Mouse (Mus musculus): ENCODE measurements around the gene Gadl1. TPM values are rescaled to one million over a fixed set of nuclear protein-coding genes. Genes with fewer than 3 reads are reported as not detected.
A peak's percentile ranks its signal among the peaks of the same experiment; 100 is the strongest.

Gene Gadl1
- polyA plus RNA-seq, 1 experiment from 2014 or later: 1.1 TPM

DNA sequence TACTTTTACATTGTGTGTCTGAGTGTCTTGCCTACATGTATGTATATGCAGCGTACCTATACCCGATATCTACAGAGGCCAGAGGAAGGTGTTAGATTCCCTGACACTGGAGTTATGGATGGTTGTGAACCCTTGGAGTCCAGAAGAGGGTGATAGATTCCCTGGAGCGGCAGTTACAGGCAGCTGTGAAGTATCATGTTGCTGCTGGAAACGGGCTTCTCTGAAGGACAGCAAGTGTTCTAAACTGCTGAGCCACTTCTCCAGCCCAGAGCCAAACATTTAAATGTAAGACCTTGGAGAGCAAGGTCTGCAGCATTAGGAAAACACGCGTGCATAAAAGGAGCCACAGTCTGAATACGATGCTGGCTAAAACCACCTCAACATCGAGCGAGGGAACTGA, 107.0 kb downstream of the Gadl1 start:
- 78% methylated on average over 9 of the region's 9 CpGs for WGBS
- no peak overlapping the region for H3K27ac ChIP-seq (replicated peaks in 1 of 2; ENCODE audit: control insufficient read depth in 1 of 2, insufficient read depth in 1 of 2, low read depth in 2 of 2, low read length in 2 of 2)
- H3K9ac ChIP-seq (ENCODE audit: low read length): no peak overlapping the region
- H3K27me3 ChIP-seq (ENCODE audit: control insufficient read depth, insufficient read depth, low read length): no peaks in the 10 kb centered on the region
- no peak overlapping the region for H3K4me2 ChIP-seq (ENCODE audit: low read length)
- 0 out of 2 replicates have a peak, but pooled peaks cover under 1% of the 10 kb centered on the region for H3K9me3 ChIP-seq (ENCODE audit: control insufficient read depth, low read length)
- no peaks in the 10 kb centered on the region for H3K36me3 ChIP-seq (ENCODE audit: control insufficient read depth, insufficient read depth, low read length)
- no peak overlapping the region for H3K4me3 ChIP-seq (ENCODE audit: control insufficient read depth in 1 of 2, insufficient read depth in 1 of 2, low read depth in 1 of 2, low read length in 2 of 2)
- no peaks in the 10 kb centered on the region for H3K4me1 ChIP-seq (ENCODE audit: control insufficient read depth in 2 of 2, insufficient read depth in 2 of 2, low read length in 2 of 2)
- ATAC-seq (ENCODE audit: insufficient number of reproducible peaks, insufficient read depth, low FRiP score, low read depth): no peak

- no peak overlapping the region for H3K9ac ChIP-seq (ENCODE audit: low read length)
Measured at GRCm38 (mm10) chr9:116017091-116017490, 107.8 kb downstream of the Gadl1 start.

DNA sequence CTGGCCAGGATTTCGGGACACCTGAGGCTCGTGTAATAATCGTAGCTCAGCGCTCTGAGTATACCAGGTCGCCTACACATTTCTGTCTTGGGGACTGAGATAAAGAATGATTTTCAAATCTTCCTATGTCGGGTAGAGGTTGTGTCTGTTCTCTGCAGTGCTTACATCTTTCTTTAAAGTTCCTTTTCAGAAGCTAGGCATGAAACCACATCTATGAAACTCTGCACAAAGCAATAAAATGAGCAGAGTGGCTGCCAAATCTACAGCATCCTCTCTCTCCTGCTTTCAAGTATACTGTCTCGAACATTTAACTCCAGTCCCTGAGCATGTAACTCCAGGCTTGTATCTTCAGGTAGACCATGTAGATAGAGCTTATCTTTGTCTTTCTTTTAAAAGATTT, 109.3 kb downstream of the Gadl1 start:
- 89% methylated on average over 7 of the region's 7 CpGs for WGBS
- H3K9me3 ChIP-seq (ENCODE audit: control insufficient read depth, low read length): no peaks in the 10 kb centered on the region
- no peak overlapping the region for H3K9ac ChIP-seq (ENCODE audit: low read length)
- H3K27me3 ChIP-seq (ENCODE audit: control insufficient read depth, insufficient read depth, low read length): no peaks in the 10 kb centered on the region
- H3K36me3 ChIP-seq (ENCODE audit: control insufficient read depth, insufficient read depth, low read length): no peaks in the 10 kb centered on the region
- H3K4me3 ChIP-seq (ENCODE audit: control insufficient read depth in 1 of 2, insufficient read depth in 1 of 2, low read depth in 1 of 2, low read length in 2 of 2): no peak overlapping the region
- H3K4me1 ChIP-seq (ENCODE audit: control insufficient read depth in 2 of 2, insufficient read depth in 2 of 2, low read length in 2 of 2): no peaks in the 10 kb centered on the region
- H3K27ac ChIP-seq (replicated peaks in 1 of 2; ENCODE audit: control insufficient read depth in 1 of 2, insufficient read depth in 1 of 2, low read depth in 2 of 2, low read length in 2 of 2): no peak overlapping the region
- H3K4me2 ChIP-seq (ENCODE audit: low read length): no peak overlapping the region
- no peak for ATAC-seq (ENCODE audit: insufficient number of reproducible peaks, insufficient read depth, low FRiP score, low read depth)

More at GRCm38 (mm10) chr9:116017091-116017490, 107.8 kb downstream of the Gadl1 start:
- WGBS: 73% methylated on average over 3 of the region's 3 CpGs
- Histone ChIP-seq H3K4me1 (ENCODE audit: control insufficient read depth in 2 of 2, insufficient read depth in 2 of 2, low read length in 2 of 2) (no peaks in the 10 kb centered on the region), H3K4me3 (ENCODE audit: control insufficient read depth in 1 of 2, insufficient read depth in 1 of 2, low read depth in 1 of 2, low read length in 2 of 2) (no peak overlapping the region), H3K27me3 (ENCODE audit: control insufficient read depth, insufficient read depth, low read length) (no peaks in the 10 kb centered on the region), H3K27ac (replicated peaks in 1 of 2; ENCODE audit: control insufficient read depth in 1 of 2, insufficient read depth in 1 of 2, low read depth in 2 of 2, low read length in 2 of 2) (no peak overlapping the region), H3K4me2 (ENCODE audit: low read length) (no peak overlapping the region), H3K9me3 (ENCODE audit: control insufficient read depth, low read length) (no peaks in the 10 kb centered on the region), H3K36me3 (ENCODE audit: control insufficient read depth, insufficient read depth, low read length) (no peaks in the 10 kb centered on the region)
- no peak for ATAC-seq (ENCODE audit: insufficient number of reproducible peaks, insufficient read depth, low FRiP score, low read depth)

- Histone ChIP-seq H3K27ac (replicated peaks in 1 of 2; ENCODE audit: control insufficient read depth in 1 of 2, insufficient read depth in 1 of 2, low read depth in 2 of 2, low read length in 2 of 2) (no peak overlapping the region), H3K36me3 (ENCODE audit: control insufficient read depth, insufficient read depth, low read length) (no peaks in the 10 kb centered on the region), H3K4me2 (ENCODE audit: low read length) (no peak overlapping the region), H3K9me3 (ENCODE audit: control insufficient read depth, low read length) (no peaks in the 10 kb centered on the region), H3K4me1 (ENCODE audit: control insufficient read depth in 2 of 2, insufficient read depth in 2 of 2, low read length in 2 of 2) (peaks cover 0 to 8% of the 10 kb centered on the region in 2 experiments; a peak in 1 of 4 replicates), H3K27me3 (ENCODE audit: control insufficient read depth, insufficient read depth, low read length) (no peaks in the 10 kb centered on the region), H3K9ac (ENCODE audit: low read length) (no peak overlapping the region), H3K4me3 (ENCODE audit: control insufficient read depth in 1 of 2, insufficient read depth in 1 of 2, low read depth in 1 of 2, low read length in 2 of 2) (no peak overlapping the region)
- no peak for ATAC-seq (ENCODE audit: insufficient number of reproducible peaks, insufficient read depth, low FRiP score, low read depth)
- 77% methylated on average over 6 of the region's 6 CpGs for WGBS
Measured at GRCm38 (mm10) chr9:116025371-116025770, 116.1 kb downstream of the Gadl1 start.

DNA sequence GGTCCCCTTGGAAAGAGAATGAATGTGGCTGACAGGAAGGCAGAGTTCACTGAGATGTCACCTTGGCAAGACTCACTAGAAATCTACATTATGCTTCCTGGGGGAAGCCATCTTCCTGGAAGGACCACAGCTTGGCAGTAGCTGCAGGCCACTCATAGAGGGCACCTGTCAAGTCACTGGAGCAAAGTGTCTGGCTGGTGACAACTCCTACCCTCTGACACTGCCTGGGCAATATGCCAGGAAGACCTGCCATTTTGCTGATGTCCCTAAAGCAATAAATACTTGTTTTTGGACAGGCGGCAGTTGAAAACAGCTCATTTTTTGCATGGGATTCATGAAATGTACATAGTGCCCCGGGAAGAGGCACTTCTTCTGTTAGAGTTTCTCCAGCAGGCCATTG, 119.8 kb downstream of the Gadl1 start:
- 82% methylated on average over 2 of the region's 2 CpGs for WGBS

DNA sequence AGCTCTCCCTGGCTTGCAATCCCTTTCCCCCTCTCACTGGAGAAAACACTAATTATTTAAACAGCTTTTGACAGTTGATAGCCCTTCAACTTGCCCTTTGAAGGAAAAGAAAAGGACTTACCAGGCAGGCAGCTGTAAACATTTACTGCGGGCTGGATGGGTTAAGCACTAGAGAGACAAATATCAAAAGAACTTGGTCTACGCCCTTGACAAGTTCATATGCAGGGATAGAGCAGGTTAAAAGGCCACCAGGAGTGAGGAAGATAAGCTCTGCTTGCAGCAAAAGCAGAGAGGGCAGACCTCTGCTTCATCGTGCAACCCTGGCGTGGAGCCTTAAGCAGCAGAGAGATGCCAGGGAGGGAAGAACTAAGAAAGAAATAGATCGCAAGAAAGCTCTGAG, 123.5 kb downstream of the Gadl1 start:
- H3K9me3 ChIP-seq (ENCODE audit: control insufficient read depth, low read length): no peaks in the 10 kb centered on the region
- ATAC-seq (ENCODE audit: insufficient number of reproducible peaks, insufficient read depth, low FRiP score, low read depth): no peak
- H3K36me3 ChIP-seq (ENCODE audit: control insufficient read depth, insufficient read depth, low read length): no peaks in the 10 kb centered on the region
- H3K27me3 ChIP-seq (ENCODE audit: control insufficient read depth, insufficient read depth, low read length): no peaks in the 10 kb centered on the region
- no peak overlapping the region for H3K9ac ChIP-seq (ENCODE audit: low read length)
- 29% methylated on average over 5 of the region's 5 CpGs for WGBS
- no peak overlapping the region for H3K4me3 ChIP-seq (ENCODE audit: control insufficient read depth in 1 of 2, insufficient read depth in 1 of 2, low read depth in 1 of 2, low read length in 2 of 2)
- H3K27ac ChIP-seq (replicated peaks in 1 of 2; ENCODE audit: control insufficient read depth in 1 of 2, insufficient read depth in 1 of 2, low read depth in 2 of 2, low read length in 2 of 2): no peak overlapping the region; a peak in 1 of 4 replicates
- H3K4me2 ChIP-seq (ENCODE audit: low read length): no peak overlapping the region
- H3K4me1 ChIP-seq (ENCODE audit: control insufficient read depth in 2 of 2, insufficient read depth in 2 of 2, low read length in 2 of 2): peaks cover 7 to 14% of the 10 kb centered on the region in 2 experiments

More for the DNA sequence above, 119.8 kb downstream of the Gadl1 start:
- Histone ChIP-seq H3K4me3 (ENCODE audit: control insufficient read depth in 1 of 2, insufficient read depth in 1 of 2, low read depth in 1 of 2, low read length in 2 of 2) (no peak overlapping the region), H3K9me3 (ENCODE audit: control insufficient read depth, low read length) (no peaks in the 10 kb centered on the region), H3K4me1 (ENCODE audit: control insufficient read depth in 2 of 2, insufficient read depth in 2 of 2, low read length in 2 of 2) (peaks cover 7 to 16% of the 10 kb centered on the region in 2 experiments), H3K27me3 (ENCODE audit: control insufficient read depth, insufficient read depth, low read length) (no peaks in the 10 kb centered on the region), H3K9ac (ENCODE audit: low read length) (no peak overlapping the region), H3K27ac (replicated peaks in 1 of 2; ENCODE audit: control insufficient read depth in 1 of 2, insufficient read depth in 1 of 2, low read depth in 2 of 2, low read length in 2 of 2) (0 out of 4 replicates have a peak overlapping the region, but pooled peaks of 1 of the 2 experiments have one; percentile 28), H3K4me2 (ENCODE audit: low read length) (no peak overlapping the region), H3K36me3 (ENCODE audit: control insufficient read depth, insufficient read depth, low read length) (no peaks in the 10 kb centered on the region)
- ATAC-seq (ENCODE audit: insufficient number of reproducible peaks, insufficient read depth, low FRiP score, low read depth): no peak

GRCm38 (mm10) chr9:116038275-116038674, 129.0 kb downstream of the Gadl1 start:
- no peak overlapping the region for H3K4me3 ChIP-seq (ENCODE audit: control insufficient read depth in 1 of 2, insufficient read depth in 1 of 2, low read depth in 1 of 2, low read length in 2 of 2)
- H3K9me3 ChIP-seq (ENCODE audit: control insufficient read depth, low read length): no peaks in the 10 kb centered on the region
- H3K4me2 ChIP-seq (ENCODE audit: low read length): no peak overlapping the region
- WGBS: 74% methylated on average over 6 of the region's 6 CpGs
- no peak overlapping the region for H3K9ac ChIP-seq (ENCODE audit: low read length)
- no peak for ATAC-seq (ENCODE audit: insufficient number of reproducible peaks, insufficient read depth, low FRiP score, low read depth)
- H3K4me1 ChIP-seq (ENCODE audit: control insufficient read depth in 2 of 2, insufficient read depth in 2 of 2, low read length in 2 of 2): no peaks in the 10 kb centered on the region; a peak in 1 of 4 replicates
- H3K27me3 ChIP-seq (ENCODE audit: control insufficient read depth, insufficient read depth, low read length): no peaks in the 10 kb centered on the region
- no peak overlapping the region for H3K27ac ChIP-seq (replicated peaks in 1 of 2; ENCODE audit: control insufficient read depth in 1 of 2, insufficient read depth in 1 of 2, low read depth in 2 of 2, low read length in 2 of 2)
- H3K36me3 ChIP-seq (ENCODE audit: control insufficient read depth, insufficient read depth, low read length): no peaks in the 10 kb centered on the region

DNA sequence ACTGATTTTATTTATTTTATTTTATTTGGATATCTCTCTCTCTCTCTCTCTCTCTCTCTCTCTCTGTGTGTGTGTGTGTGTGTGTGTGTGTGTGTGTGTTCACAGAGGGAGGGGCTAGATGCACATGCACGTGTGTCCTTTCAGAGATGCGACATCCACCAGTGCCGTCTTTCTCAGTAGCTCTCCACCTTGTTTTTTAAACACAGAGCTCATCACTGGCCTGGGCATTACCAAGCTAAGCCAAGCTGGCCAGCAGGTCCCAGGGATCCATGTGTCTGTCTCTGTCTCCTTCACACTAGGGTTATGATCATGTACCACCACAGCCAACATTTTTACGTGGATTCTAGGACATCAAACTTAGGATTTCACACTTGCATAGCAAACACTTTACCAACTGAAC, 130.7 kb downstream of the Gadl1 start:
- no peak for ATAC-seq (ENCODE audit: insufficient number of reproducible peaks, insufficient read depth, low FRiP score, low read depth)
- WGBS: 92% methylated on average over 4 of the region's 4 CpGs

More for the DNA sequence above, 130.7 kb downstream of the Gadl1 start:
- Histone ChIP-seq H3K4me2 (ENCODE audit: low read length) (no peak overlapping the region), H3K36me3 (ENCODE audit: control insufficient read depth, insufficient read depth, low read length) (no peaks in the 10 kb centered on the region), H3K27me3 (ENCODE audit: control insufficient read depth, insufficient read depth, low read length) (no peaks in the 10 kb centered on the region), H3K4me1 (ENCODE audit: control insufficient read depth in 2 of 2, insufficient read depth in 2 of 2, low read length in 2 of 2) (no peaks in the 10 kb centered on the region; a peak in 1 of 4 replicates), H3K27ac (replicated peaks in 1 of 2; ENCODE audit: control insufficient read depth in 1 of 2, insufficient read depth in 1 of 2, low read depth in 2 of 2, low read length in 2 of 2) (no peak overlapping the region), H3K4me3 (ENCODE audit: control insufficient read depth in 1 of 2, insufficient read depth in 1 of 2, low read depth in 1 of 2, low read length in 2 of 2) (no peak overlapping the region), H3K9me3 (ENCODE audit: control insufficient read depth, low read length) (no peaks in the 10 kb centered on the region), H3K9ac (ENCODE audit: low read length) (no peak overlapping the region)
